In the genomic region with DNA sequence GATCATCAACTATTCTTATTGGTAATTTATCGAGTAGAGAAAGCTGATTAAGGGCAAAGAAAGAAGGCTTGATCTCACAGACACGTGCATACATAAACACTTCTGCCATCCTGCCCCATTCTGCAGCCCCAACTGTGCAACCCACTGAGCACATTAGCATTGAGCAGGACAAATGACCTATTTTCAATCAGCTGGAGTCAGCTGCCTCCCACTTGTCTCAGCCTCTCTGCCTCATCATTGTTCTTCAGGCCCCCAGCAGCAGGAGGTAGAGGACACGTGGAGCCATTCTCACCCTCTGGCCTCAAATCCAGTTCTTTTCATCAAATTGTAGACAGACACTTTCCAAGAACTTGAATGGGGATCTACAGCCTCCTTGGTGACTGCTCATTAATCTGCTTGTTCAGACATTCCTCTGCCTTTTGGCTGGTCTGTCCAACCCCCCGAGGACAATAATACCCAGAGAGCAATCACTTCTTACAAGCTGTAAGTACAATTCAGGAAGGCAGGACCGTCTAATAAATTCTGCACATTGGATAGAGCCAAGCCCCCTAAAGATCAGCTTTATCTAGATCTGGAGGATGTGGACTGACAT, we compare ENCODE assay signal across 16 mouse cellular contexts.
DNase-seq lines count a peak whose midpoint lies in the region; ATAC-seq and TF ChIP-seq lines count a peak whose summit lies in the region.
"Had no signal": no experiment of that assay in that cellular context is flagged by ENCODE, and none has a peak within 500 bp of the region (broad histone marks: within the 10 kb centered on the region; RNA-seq: fewer than 3 reads in every experiment).

No protein-coding gene starts in this region.

- no peak overlapping the region for H3K4me2 ChIP-seq in forebrain, embryonic 12.5 days
- no peak overlapping the region for H3K4me2 ChIP-seq in forebrain, postnatal 0 days (ENCODE audit: low read depth)
- H3K4me2 ChIP-seq in hindbrain, embryonic 13.5 days = no peak overlapping the region
- H3K4me2 ChIP-seq in midbrain, embryonic 15.5 days = no peak overlapping the region
- H3K4me2 ChIP-seq: embryonic facial prominence, embryonic 13.5 days; liver, embryonic 12.5 days had no signal

- no peak for TF ChIP-seq CTCF in forebrain, postnatal 0 days (IDR thresholded peaks at IDR 0.05; ENCODE audit: low read depth)

- H3K27ac ChIP-seq in forebrain, embryonic 12.5 days = no peak overlapping the region
- H3K27ac ChIP-seq in forebrain, postnatal 0 days (ENCODE audit: low read depth, low read length) = no peak overlapping the region
- no peak overlapping the region for H3K27ac ChIP-seq in hindbrain, embryonic 13.5 days
- no peak overlapping the region for H3K27ac ChIP-seq in midbrain, embryonic 15.5 days
- H3K27ac ChIP-seq: embryonic facial prominence, embryonic 13.5 days; heart, adult 2 months; layer of hippocampus, adult 2 months; liver, embryonic 12.5 days had no signal

- no peak overlapping the region for H3K9ac ChIP-seq in forebrain, embryonic 12.5 days
- no peak overlapping the region for H3K9ac ChIP-seq in forebrain, postnatal 0 days
- H3K9ac ChIP-seq in hindbrain, embryonic 13.5 days = no peak overlapping the region
- no peak overlapping the region for H3K9ac ChIP-seq in midbrain, embryonic 15.5 days
- H3K9ac ChIP-seq: embryonic facial prominence, embryonic 13.5 days; liver, embryonic 12.5 days had no signal

- H3K27me3 ChIP-seq in forebrain, embryonic 12.5 days = peaks cover 50% of the 10 kb centered on the region
- H3K27me3 ChIP-seq in forebrain, postnatal 0 days (ENCODE audit: insufficient read depth, low read length) = no peaks in the 10 kb centered on the region
- H3K27me3 ChIP-seq in hindbrain, embryonic 13.5 days = no peaks in the 10 kb centered on the region
- no peaks in the 10 kb centered on the region; the same call in 1 of the 2 replicates for H3K27me3 ChIP-seq in midbrain, embryonic 15.5 days (replicated peaks)
- H3K27me3 ChIP-seq: embryonic facial prominence, embryonic 13.5 days; liver, embryonic 12.5 days had no signal

- peak; percentile 69 for ATAC-seq in forebrain, embryonic 12.5 days (ENCODE audit: low FRiP score)
- ATAC-seq in forebrain, postnatal 0 days = no peak
- peak; percentile 86 for ATAC-seq in hindbrain, embryonic 13.5 days (ENCODE audit: low FRiP score)
- 0 out of 2 replicates have a peak, but pooled peaks have one; percentile 60 for ATAC-seq in midbrain, embryonic 15.5 days (replicated peaks)
- ATAC-seq: liver, embryonic 12.5 days; lung, postnatal 0 days had no signal

- peaks cover 5% of the 10 kb centered on the region for H3K4me1 ChIP-seq in forebrain, embryonic 12.5 days
- no peaks in the 10 kb centered on the region for H3K4me1 ChIP-seq in forebrain, postnatal 0 days (ENCODE audit: insufficient read depth)
- peaks cover 5% of the 10 kb centered on the region; the same call in 1 of the 2 replicates for H3K4me1 ChIP-seq in hindbrain, embryonic 13.5 days (replicated peaks)
- no peaks in the 10 kb centered on the region for H3K4me1 ChIP-seq in midbrain, embryonic 15.5 days
- H3K4me1 ChIP-seq: embryonic facial prominence, embryonic 13.5 days; liver, embryonic 12.5 days had no signal

- H3K36me3 ChIP-seq in forebrain, embryonic 12.5 days (replicated peaks) = no peaks in the 10 kb centered on the region
- no peaks in the 10 kb centered on the region for H3K36me3 ChIP-seq in forebrain, postnatal 0 days (ENCODE audit: insufficient read depth)
- no peaks in the 10 kb centered on the region for H3K36me3 ChIP-seq in hindbrain, embryonic 13.5 days
- no peaks in the 10 kb centered on the region for H3K36me3 ChIP-seq in midbrain, embryonic 15.5 days (replicated peaks)
- H3K36me3 ChIP-seq: embryonic facial prominence, embryonic 13.5 days; liver, embryonic 12.5 days had no signal

- H3K4me3 ChIP-seq in forebrain, embryonic 12.5 days (replicated peaks) = no peak overlapping the region
- no peak overlapping the region for H3K4me3 ChIP-seq in forebrain, postnatal 0 days (ENCODE audit: low read depth, low read length)
- no peak overlapping the region for H3K4me3 ChIP-seq in hindbrain, embryonic 13.5 days
- H3K4me3 ChIP-seq in midbrain, embryonic 15.5 days = no peak overlapping the region
- H3K4me3 ChIP-seq: embryonic facial prominence, embryonic 13.5 days; heart, adult 2 months; layer of hippocampus, adult 2 months; liver, embryonic 12.5 days had no signal

- WGBS in forebrain, embryonic 12.5 days = 4% methylated on average over 5 of the region's 5 CpGs
- 4% methylated on average over 5 of the region's 5 CpGs for WGBS in forebrain, postnatal 0 days
- WGBS in hindbrain, embryonic 13.5 days = 5% methylated on average over 5 of the region's 5 CpGs
- WGBS in midbrain, embryonic 15.5 days = 6% methylated on average over 5 of the region's 5 CpGs

- no peaks in the 10 kb centered on the region for H3K9me3 ChIP-seq in forebrain, embryonic 12.5 days
- H3K9me3 ChIP-seq in forebrain, postnatal 0 days (ENCODE audit: low read length) = no peaks in the 10 kb centered on the region
- H3K9me3 ChIP-seq in hindbrain, embryonic 13.5 days = no peaks in the 10 kb centered on the region
- H3K9me3 ChIP-seq in midbrain, embryonic 15.5 days = no peaks in the 10 kb centered on the region
- H3K9me3 ChIP-seq: embryonic facial prominence, embryonic 13.5 days; liver, embryonic 12.5 days had no signal

- DNase-seq in forebrain, postnatal 0 days = no peak
- no peak for DNase-seq in adrenal gland, postnatal 25 days
- no peak for DNase-seq in cerebellum, adult 9-11 months
- DNase-seq in ovary, postnatal 14 days (ENCODE audit: low spot score) = no peak
- no peak for DNase-seq in cerebellum, adult 8-10 months
- DNase-seq: cerebellum, adult 18-20 months; heart, adult 2 months; heart, postnatal 36 days; kidney, adult 8-10 months had no signal
